Mouse (Mus musculus): ENCODE data around the gene Emc7. TPM values are rescaled to one million over a fixed set of nuclear protein-coding genes. Genes with fewer than 3 reads are reported as not detected.

Gene Emc7
- polyA plus RNA-seq, 1 experiment from 2014 or later: 23.8 TPM

DNA sequence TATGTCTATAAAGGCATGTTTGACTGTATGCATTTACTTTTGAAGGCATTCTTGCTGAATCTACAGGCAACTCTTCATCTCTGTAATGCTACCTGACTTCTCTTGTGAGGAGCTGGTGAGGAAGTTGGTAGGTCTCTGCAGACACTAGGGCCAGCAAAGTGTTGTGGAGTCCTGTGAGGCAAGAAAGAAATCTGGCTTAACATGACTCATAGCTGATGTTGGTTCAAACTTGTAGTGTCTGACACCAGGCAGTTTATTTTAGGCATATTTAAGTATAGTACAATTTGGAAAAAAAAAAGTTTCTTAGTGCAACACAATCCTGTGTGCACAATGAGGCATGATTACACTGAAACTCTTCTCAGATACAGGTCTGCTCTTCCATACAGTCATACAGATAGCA lies 14.7 kb downstream of the Emc7 start:
- no peak for ATAC-seq (ENCODE audit: low read depth)
- Histone ChIP-seq H3K9ac (replicated peaks; ENCODE audit: low read depth, low read length) (no peak overlapping the region), H3K4me1 (ENCODE audit: control insufficient read depth, insufficient read depth, low read length) (no peaks in the 10 kb centered on the region), H3K4me2 (ENCODE audit: low read depth, low read length) (no peak overlapping the region), H3K27me3 (ENCODE audit: control insufficient read depth, insufficient read depth, low read length) (no peaks in the 10 kb centered on the region), H3K36me3 (ENCODE audit: control insufficient read depth, insufficient read depth, low read length) (peaks cover 9% of the 10 kb centered on the region; the same call in 1 of the 2 replicates), H3K27ac (ENCODE audit: low read depth, low read length) (no peak overlapping the region), H3K4me3 (ENCODE audit: low read depth, low read length) (no peak overlapping the region), H3K9me3 (ENCODE audit: control insufficient read depth, low read length) (no peaks in the 10 kb centered on the region)

DNA sequence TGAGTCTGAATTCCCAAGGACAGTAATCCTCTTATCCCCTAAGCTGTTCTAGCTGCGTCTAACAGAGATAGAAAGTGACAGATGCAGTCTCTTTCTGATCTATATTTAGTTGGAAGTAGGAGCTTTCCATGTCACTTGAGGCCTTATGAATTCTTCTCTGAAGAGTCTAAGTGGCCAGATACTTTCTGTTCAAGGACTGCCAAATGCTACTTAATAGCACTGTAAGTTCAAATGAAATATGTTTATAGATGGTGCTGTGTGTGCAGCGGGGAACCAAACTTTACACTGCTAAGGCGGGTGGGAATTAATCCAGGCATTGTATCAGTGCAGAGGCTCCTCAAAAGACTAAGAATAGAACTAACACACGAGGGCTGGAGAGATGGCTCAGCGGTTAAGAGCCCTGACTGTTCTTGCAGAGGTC lies 16.2 kb downstream of the Emc7 start:
- H3K27me3 ChIP-seq (ENCODE audit: control insufficient read depth, insufficient read depth, low read length): no peaks in the 10 kb centered on the region
- WGBS: 85% methylated on average over 5 of the region's 5 CpGs
- no peak for ATAC-seq (ENCODE audit: low read depth)

DNA sequence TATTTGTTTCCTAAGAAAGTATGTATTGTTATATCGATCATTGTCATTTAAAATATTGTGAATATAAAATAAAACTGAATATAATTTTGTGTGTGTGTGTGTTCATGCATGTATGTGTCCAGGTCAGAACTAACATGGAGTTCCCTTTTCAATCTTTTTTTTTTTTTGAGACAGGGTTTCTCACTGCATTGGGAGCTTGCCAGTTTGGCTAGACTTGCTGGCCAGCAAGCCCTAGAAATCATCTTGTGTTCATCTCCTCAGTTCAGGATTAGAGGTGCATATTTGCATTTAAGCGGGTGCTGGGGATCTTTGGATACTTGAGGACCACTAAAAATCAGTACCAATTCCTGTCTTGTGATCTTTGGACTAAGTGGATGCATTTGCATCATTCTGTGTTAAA lies 17.3 kb downstream of the Emc7 start:
- Histone ChIP-seq H3K4me2 (ENCODE audit: low read depth, low read length) (no peak overlapping the region), H3K4me3 (ENCODE audit: low read depth, low read length) (no peak overlapping the region), H3K4me1 (ENCODE audit: control insufficient read depth, insufficient read depth, low read length) (no peaks in the 10 kb centered on the region), H3K9ac (replicated peaks; ENCODE audit: low read depth, low read length) (no peak overlapping the region), H3K9me3 (ENCODE audit: control insufficient read depth, low read length) (no peaks in the 10 kb centered on the region), H3K36me3 (ENCODE audit: control insufficient read depth, insufficient read depth, low read length) (peaks cover 3% of the 10 kb centered on the region; the same call in 1 of the 2 replicates), H3K27ac (ENCODE audit: low read depth, low read length) (no peak overlapping the region), H3K27me3 (ENCODE audit: control insufficient read depth, insufficient read depth, low read length) (no peaks in the 10 kb centered on the region)
- no peak for ATAC-seq (ENCODE audit: low read depth)
- 89% methylated on average over 2 of the region's 2 CpGs for WGBS

More for the DNA sequence above, 16.2 kb downstream of the Emc7 start:
- Histone ChIP-seq H3K4me3 (ENCODE audit: low read depth, low read length) (no peak overlapping the region), H3K4me2 (ENCODE audit: low read depth, low read length) (no peak overlapping the region), H3K4me1 (ENCODE audit: control insufficient read depth, insufficient read depth, low read length) (no peaks in the 10 kb centered on the region), H3K9ac (replicated peaks; ENCODE audit: low read depth, low read length) (no peak overlapping the region), H3K36me3 (ENCODE audit: control insufficient read depth, insufficient read depth, low read length) (peaks cover 6% of the 10 kb centered on the region; the same call in 1 of the 2 replicates), H3K27ac (ENCODE audit: low read depth, low read length) (no peak overlapping the region), H3K9me3 (ENCODE audit: control insufficient read depth, low read length) (no peaks in the 10 kb centered on the region)

DNA sequence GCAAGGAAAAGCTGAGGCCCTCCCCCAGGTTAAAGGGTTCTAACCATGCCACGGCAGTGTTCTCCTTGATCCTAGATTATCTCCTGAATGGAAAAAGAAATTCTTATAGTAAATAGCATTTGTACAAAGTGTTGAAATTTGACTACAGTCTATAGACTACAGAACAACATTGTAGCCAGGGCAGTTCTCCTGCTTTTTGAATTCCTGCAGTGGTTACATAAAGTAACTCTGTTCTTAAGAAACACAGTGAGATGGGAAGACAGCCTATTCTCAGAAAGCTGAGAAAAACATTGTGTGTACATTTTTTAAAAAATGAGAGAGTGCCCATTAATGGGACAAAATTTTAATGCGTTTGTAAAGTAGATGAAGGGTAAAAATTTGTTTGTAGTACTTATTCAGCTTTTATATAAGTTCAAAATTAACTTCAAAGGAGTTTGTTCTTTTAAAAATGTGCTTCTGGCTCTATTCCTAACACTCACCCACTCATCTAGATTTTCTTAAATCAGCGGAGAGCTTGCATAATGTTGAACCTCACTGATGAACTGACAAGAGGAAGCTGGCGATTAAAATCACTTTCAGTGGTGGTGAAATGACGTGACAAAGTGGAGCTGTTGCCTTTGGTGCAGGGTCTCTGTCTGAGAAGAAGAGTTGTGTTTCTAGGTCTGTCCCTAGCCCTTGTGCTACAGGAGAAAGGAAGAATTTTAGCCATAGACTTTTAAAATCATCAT lies 20.4 kb downstream of the Emc7 start:
- Histone ChIP-seq H3K4me2 (ENCODE audit: low read depth, low read length) (no peak overlapping the region), H3K27me3 (ENCODE audit: control insufficient read depth, insufficient read depth, low read length) (no peaks in the 10 kb centered on the region), H3K9me3 (ENCODE audit: control insufficient read depth, low read length) (no peaks in the 10 kb centered on the region), H3K27ac (ENCODE audit: low read depth, low read length) (no peak overlapping the region), H3K4me3 (ENCODE audit: low read depth, low read length) (no peak overlapping the region), H3K9ac (replicated peaks; ENCODE audit: low read depth, low read length) (no peak overlapping the region), H3K4me1 (ENCODE audit: control insufficient read depth, insufficient read depth, low read length) (no peaks in the 10 kb centered on the region), H3K36me3 (ENCODE audit: control insufficient read depth, insufficient read depth, low read length) (no peaks in the 10 kb centered on the region)
- WGBS: 83% methylated on average over 5 of the region's 5 CpGs
- ATAC-seq (ENCODE audit: low read depth): no peak

DNA sequence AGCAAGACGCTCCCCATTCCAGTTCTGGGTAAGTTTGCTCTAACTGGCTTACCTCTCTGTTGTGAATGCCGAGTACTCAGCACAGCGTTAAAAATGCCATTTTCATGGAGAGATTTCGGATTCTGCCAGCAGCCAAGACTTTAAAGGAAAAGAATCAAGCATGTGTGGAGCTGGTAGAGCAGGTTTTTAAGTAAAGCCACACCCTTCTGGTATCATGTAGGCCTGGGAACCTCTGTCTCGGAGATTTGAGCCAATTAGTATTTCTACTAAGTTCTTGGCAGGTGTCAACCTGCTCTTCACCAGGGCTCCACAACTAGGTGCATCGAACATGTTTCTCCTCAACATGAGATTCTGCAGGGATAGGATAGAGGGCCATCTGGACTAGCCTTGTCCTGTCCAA lies 21.8 kb downstream of the Emc7 start:
- Histone ChIP-seq H3K27me3 (ENCODE audit: control insufficient read depth, insufficient read depth, low read length) (no peaks in the 10 kb centered on the region), H3K4me1 (ENCODE audit: control insufficient read depth, insufficient read depth, low read length) (no peaks in the 10 kb centered on the region), H3K27ac (ENCODE audit: low read depth, low read length) (no peak overlapping the region), H3K4me2 (ENCODE audit: low read depth, low read length) (no peak overlapping the region), H3K9me3 (ENCODE audit: control insufficient read depth, low read length) (no peaks in the 10 kb centered on the region), H3K4me3 (ENCODE audit: low read depth, low read length) (no peak overlapping the region), H3K36me3 (ENCODE audit: control insufficient read depth, insufficient read depth, low read length) (no peaks in the 10 kb centered on the region), H3K9ac (replicated peaks; ENCODE audit: low read depth, low read length) (no peak overlapping the region)
- ATAC-seq (ENCODE audit: low read depth): no peak
- 84% methylated on average over 6 of the region's 6 CpGs for WGBS

DNA sequence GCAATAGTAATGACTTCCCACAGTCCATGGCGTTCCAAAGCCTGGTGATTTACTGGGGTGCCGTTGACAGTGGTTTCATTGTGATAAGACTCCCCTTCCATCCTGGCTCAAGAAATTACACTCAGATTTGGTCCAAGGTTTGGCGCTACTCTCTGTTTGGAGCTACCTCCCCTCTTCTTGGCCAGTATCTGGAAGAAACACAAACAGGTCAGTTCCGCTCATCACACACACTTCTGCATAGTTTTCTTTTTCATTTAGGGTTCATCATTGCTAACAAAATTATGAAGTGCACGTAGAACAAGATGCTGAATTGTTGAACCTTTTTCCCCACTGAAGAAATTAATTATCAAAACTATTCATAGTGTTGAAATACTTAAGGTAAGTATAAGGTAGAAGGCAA lies 25.9 kb downstream of the Emc7 start, which contains the start of gene Chrm5:
Chrm5 (minus strand) TSS at position 101 of the 400 bp plus-strand sequence.
- H3K27me3 ChIP-seq (ENCODE audit: control insufficient read depth, insufficient read depth, low read length): no peaks in the 10 kb centered on the region
- no peak for ATAC-seq (ENCODE audit: low read depth)
- H3K4me1 ChIP-seq (ENCODE audit: control insufficient read depth, insufficient read depth, low read length): no peaks in the 10 kb centered on the region
- H3K9me3 ChIP-seq (ENCODE audit: control insufficient read depth, low read length): no peaks in the 10 kb centered on the region
- H3K9ac ChIP-seq (replicated peaks; ENCODE audit: low read depth, low read length): no peak within 1 kb of the TSS
- H3K27ac ChIP-seq (ENCODE audit: low read depth, low read length): no peak within 1 kb of the TSS
- no peak within 1 kb of the TSS for H3K4me3 ChIP-seq (ENCODE audit: low read depth, low read length)
- 90% methylated on average over 5 of the region's 5 CpGs for WGBS
- H3K36me3 ChIP-seq (ENCODE audit: control insufficient read depth, insufficient read depth, low read length): no peaks in the 10 kb centered on the region
- no peak within 1 kb of the TSS for H3K4me2 ChIP-seq (ENCODE audit: low read depth, low read length)

DNA sequence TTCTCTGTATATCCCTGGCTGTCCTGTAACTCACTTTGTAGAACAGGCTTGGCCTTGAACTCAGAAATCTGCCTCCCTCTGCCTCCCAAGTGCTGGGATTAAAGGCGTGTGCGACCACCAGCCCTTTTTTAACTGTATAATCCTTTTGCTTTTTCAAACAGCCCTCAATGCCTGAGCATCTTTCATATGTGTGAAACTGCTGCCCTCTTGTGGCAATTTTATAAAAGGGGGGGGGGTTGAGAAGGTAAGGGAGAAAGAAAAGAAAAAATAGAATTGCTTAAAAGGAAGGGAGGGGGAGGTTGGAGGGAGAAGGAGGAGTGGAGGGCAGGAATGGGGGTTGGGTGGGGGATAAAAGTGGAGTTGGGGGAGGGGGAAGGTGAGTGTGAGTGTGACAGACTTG lies 26.8 kb downstream of the Emc7 start:
- Histone ChIP-seq H3K36me3 (ENCODE audit: control insufficient read depth, insufficient read depth, low read length) (no peaks in the 10 kb centered on the region), H3K27ac (ENCODE audit: low read depth, low read length) (no peak overlapping the region), H3K9me3 (ENCODE audit: control insufficient read depth, low read length) (no peaks in the 10 kb centered on the region), H3K27me3 (ENCODE audit: control insufficient read depth, insufficient read depth, low read length) (no peaks in the 10 kb centered on the region), H3K4me3 (ENCODE audit: low read depth, low read length) (no peak overlapping the region), H3K4me1 (ENCODE audit: control insufficient read depth, insufficient read depth, low read length) (no peaks in the 10 kb centered on the region), H3K9ac (replicated peaks; ENCODE audit: low read depth, low read length) (no peak overlapping the region), H3K4me2 (ENCODE audit: low read depth, low read length) (no peak overlapping the region)
- 0% methylated on average over 2 of the region's 2 CpGs for WGBS
- ATAC-seq (ENCODE audit: low read depth): peak; percentile 63; the same call in 1 of the 2 replicates

DNA sequence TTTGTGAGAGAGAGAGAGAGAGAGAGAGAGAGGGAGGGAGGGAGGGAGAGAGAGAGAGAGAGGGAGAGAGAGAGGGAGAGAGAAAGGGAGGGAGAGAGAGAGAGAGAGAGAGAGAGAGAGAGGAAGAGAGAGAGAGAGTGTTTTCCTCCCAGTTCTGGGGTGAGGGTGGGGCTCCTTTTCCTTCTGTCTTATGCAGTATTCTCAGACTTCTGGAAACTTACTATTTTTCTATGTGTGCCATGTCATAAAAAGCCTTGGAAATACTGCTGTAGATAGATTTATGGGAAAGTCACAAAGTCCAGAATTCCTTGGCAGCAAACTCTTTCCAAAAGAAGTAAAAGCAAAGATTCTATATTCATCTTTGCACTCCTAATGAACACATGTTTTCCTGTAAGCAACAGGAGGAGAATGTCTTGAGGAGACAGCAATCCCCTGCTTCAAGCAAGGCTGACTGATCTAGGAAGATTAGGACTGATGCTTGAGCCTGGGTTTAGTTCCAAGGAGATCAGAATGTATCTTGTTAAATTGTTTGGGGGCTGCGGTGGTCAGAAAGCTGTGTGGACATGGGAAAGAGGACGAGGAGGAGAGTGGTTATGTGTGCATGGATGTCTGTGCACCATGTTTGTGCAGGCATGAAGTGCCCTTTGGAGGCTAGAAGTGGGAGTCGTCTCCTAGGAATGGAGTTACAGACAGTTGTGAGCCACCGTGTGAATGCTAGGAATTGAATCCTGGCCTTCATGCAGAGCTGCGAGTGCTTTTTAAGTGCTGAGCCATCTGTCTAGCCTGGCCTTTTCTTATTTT lies 27.9 kb downstream of the Emc7 start:
- Histone ChIP-seq H3K4me1 (ENCODE audit: control insufficient read depth, insufficient read depth, low read length) (no peaks in the 10 kb centered on the region), H3K4me3 (ENCODE audit: low read depth, low read length) (no peak overlapping the region), H3K9ac (replicated peaks; ENCODE audit: low read depth, low read length) (no peak overlapping the region), H3K27ac (ENCODE audit: low read depth, low read length) (no peak overlapping the region), H3K27me3 (ENCODE audit: control insufficient read depth, insufficient read depth, low read length) (no peaks in the 10 kb centered on the region), H3K36me3 (ENCODE audit: control insufficient read depth, insufficient read depth, low read length) (no peaks in the 10 kb centered on the region), H3K9me3 (ENCODE audit: control insufficient read depth, low read length) (no peaks in the 10 kb centered on the region), H3K4me2 (ENCODE audit: low read depth, low read length) (no peak overlapping the region)
- WGBS: 82% methylated on average over 5 of the region's 5 CpGs
- no peak for ATAC-seq (ENCODE audit: low read depth)

DNA sequence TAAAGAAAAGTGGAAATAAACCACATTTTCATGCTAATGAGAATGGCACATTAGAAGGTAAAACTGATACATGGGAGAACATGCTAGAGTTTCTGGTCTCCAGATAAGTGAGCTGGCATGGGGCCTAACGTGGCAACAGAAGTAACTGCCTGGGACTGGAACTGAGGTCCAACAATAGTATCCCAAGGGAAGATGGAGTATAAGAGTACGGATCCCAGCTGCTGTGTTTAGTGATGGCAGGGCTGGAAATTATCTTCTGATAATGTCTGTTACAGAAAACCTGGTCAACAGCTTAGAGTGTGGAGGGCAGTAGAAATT lies 28.5 kb downstream of the Emc7 start:
- H3K36me3 ChIP-seq (ENCODE audit: control insufficient read depth, insufficient read depth, low read length): no peaks in the 10 kb centered on the region
- no peak overlapping the region for H3K9ac ChIP-seq (replicated peaks; ENCODE audit: low read depth, low read length)
- H3K4me1 ChIP-seq (ENCODE audit: control insufficient read depth, insufficient read depth, low read length): no peaks in the 10 kb centered on the region
- H3K27ac ChIP-seq (ENCODE audit: low read depth, low read length): no peak overlapping the region
- WGBS: 75% methylated on average over 2 of the region's 2 CpGs
- ATAC-seq (ENCODE audit: low read depth): no peak
- no peak overlapping the region for H3K4me2 ChIP-seq (ENCODE audit: low read depth, low read length)
- no peak overlapping the region for H3K4me3 ChIP-seq (ENCODE audit: low read depth, low read length)
- H3K27me3 ChIP-seq (ENCODE audit: control insufficient read depth, insufficient read depth, low read length): no peaks in the 10 kb centered on the region
- no peaks in the 10 kb centered on the region for H3K9me3 ChIP-seq (ENCODE audit: control insufficient read depth, low read length)

Measured in neural tube, embryonic 14.5 days (tissue).